Mouse (Mus musculus) left cerebral cortex, adult 8-10 months (tissue): ENCODE results near the gene Ttbk1. TPM values are rescaled to one million over a fixed set of nuclear protein-coding genes. Genes with fewer than 3 reads are reported as not detected.
"Not testable (repeated sequence)": the region's sequence is repeated elsewhere in the genome, so short reads cannot be mapped to it uniquely, and the experiment has no call there.

Source experiments
- DNase-seq, 2 experiments: peaks; one replicate each; pipeline ENCODE4 v3.0.0; 2022; ENCODE audit warnings: low spot score in 2 of 2
- total RNA-seq, 4 experiments: library from RNA; stranded (reverse); gene quantifications; 2 replicates each; pipeline ENCODE4 v1.2.4; 2022

Ttbk1 gene
- 100 to 1,000 TPM; 110 to 125 (median 119) TPM for total RNA-seq

GRCm38 (mm10) chr17:46487431-46487830, at the start of gene Ttbk1:
Ttbk1 (minus strand) TSS chr17:46487675.
- peak in 1 of 2 experiments; percentile 66 for DNase-seq

DNA sequence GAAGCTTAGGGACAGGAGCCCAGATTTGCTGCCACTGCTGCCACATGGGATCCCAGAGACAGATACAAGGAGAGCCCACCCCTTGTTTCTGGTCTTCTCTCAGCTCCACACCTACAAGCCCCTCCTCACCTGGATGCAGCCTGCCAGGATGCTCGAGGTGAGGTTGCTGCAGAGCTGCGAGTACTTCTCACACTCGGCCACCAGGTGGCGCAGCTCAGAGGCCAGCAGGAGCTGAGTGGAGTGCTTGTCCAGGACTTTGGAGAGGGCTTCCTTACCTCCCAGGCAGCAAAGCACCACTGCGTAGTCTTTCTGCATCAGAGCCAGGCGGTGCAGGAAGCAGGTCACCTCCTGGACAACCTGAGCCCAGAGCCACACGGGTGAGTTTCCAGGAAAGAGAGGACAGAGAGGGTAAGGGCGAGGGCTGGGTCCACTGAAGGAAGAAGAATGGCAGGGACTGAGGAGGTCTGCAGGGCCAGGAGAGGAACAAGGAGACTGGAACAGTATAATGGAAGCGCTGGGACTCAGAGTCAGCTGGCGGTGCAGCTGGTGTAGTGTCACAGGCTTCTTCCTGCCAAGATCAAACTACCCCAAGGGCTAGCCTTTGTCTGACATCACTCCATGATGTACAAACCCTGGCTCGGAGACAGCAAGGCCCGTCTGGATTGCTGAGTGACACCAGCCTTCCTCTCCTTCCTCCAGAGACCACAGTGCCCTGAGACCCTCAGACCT, 38.3 kb upstream of the Ttbk1 start:
- DNase-seq, result peak in 1 of 2 experiments; percentile 56

- no peak for DNase-seq
Observed at GRCm38 (mm10) chr17:46525065-46525464, 37.6 kb upstream of the Ttbk1 start.

DNA sequence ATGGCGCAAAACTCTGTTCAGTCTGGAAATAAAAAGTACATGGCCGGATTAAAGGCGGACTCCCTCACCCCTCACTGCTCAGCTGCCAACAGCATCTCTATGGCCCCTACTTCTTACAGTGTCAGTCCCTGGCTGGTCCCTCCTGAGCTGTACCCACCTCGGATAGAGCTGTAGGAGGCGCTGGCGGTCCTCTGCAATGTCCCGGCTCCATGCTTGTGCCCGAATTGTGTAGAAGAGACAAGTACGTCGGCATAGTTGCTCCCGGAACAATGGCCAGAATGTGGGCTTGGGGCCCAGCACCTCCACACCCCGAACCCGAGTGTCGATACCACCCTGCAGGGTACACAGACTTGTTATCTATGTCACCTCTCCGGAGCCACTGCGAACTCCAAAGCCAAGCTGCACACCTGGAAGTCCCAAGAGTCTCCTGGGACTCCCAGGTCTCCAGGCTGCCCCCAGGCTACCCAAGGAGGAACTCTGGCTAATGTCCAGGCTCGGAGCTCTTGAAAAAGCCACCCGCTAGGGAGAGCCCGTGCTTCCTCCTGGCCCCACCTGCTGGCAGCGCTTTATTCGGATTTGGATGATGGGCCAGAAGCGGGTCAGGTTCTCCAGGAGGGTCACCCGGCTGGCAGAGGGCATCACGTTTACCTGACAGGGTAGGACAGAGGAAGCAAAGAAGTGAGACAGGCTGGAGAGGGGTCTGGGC, 34.6 kb upstream of the Ttbk1 start:
- no peak for DNase-seq

GRCm38 (mm10) chr17:46521174-46521573, 33.7 kb upstream of the Ttbk1 start:
- DNase-seq, result no peak

DNA sequence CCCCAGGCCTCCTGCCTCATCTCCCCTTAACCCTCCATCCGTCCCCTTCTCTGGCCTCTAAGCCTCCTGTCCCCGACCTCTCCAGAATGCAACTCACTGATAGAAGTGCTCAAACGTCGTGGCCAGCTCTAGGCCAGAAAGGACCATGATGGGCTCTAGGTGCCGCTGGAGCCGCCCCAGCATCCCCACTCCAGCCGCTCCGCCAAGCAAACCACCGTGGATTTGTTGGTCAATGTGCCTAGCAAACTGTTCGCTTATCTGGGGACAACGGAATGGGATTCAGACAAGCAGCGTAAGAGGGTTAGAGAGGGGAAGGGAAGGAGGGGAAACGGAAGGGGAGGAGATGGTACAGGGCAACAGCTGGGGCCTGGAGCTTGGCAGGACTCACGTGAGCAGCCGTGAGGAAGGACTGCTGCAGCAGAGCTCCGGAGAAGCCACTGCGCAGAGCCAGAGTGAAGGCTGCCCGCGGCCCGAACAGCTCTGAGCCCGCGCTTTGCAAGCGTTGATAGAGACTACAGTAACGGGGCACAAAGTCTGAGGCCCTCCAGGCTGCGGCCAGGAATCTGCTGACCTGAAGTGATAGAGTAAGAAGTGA, 33.0 kb upstream of the Ttbk1 start:
- DNase-seq, result no peak

DNA sequence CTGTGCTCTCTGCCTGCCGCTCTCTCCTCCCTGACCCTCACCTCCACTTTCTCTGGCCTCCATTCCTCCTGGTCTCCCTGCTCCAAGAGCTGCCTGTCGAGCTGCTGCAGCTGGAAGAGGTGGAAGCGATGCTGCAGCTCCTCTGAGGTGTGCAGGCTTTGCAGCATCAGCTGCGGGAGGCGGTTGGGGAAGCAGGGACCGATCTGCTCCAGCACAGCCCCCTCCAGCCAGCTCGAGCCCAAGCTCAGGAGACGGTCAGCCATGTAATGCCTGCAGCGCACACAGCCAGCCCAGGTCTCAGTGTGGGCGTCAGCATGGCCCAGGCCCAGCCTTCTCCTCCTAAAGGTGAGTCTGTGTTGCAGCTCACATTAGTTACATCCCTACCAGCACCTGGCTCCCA, 32.5 kb upstream of the Ttbk1 start:
- no peak for DNase-seq

DNA sequence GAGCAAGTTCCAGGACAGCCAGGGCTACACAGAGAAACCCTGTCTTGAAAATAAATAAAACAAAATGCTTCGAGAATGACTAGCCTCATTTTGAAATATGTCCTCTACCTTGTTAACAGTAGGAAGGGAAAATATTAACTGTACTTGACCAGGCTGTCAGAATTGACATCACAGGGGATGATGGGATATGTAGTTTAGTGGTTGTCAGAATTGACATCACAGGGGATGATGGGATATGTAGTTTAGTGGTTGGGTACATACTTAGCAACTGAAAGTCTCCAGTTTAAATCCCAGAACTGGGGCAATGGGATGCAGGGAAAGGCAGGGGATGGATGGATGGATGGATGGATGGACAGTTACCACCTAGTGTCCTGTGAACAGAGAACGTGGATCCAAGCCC, 25.9 kb upstream of the Ttbk1 start:
- DNase-seq, result no peak

GRCm38 (mm10) chr17:46511059-46511710, 23.7 kb upstream of the Ttbk1 start:
- DNase-seq, result no peak

- no peak for DNase-seq
Observed at GRCm38 (mm10) chr17:46505617-46506016, 18.1 kb upstream of the Ttbk1 start.

DNA sequence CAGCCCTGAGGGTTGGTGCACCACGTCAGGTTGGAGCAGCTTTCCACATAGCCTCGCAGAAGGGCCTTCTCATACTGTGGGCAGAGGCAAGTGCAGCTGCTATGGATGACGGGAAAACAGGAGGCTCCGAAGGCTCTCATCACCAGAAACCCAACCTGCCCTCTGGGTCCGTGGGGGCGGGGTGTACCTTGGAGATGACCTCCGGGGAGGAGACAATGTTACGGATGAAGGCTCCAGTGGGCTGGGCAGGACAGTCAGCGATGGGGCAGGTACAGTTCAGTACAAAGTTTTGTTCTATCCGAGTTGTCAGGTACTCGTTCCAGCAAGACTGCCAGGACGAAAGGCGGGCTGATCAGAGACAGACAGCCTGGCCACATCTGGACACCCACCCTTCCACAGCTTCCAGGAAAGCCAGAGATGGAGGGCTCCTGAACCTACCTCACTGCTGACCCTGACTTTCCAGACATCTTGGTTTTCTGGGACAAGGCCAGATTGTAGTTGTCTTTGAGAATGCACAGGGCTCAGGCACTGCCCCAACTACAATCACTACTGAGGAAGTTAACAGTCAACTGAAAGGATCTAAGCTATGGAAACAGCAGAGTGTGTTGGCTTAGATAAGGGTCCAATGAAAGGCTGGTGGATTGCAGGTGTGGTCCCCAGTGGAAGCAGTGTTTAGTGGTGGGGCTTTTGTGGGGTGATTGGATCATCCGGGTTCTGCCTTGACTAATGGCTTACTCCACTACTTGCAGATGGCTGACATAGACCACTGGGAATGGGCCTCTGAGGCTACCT, 16.6 kb upstream of the Ttbk1 start:
- no peak for DNase-seq

DNA sequence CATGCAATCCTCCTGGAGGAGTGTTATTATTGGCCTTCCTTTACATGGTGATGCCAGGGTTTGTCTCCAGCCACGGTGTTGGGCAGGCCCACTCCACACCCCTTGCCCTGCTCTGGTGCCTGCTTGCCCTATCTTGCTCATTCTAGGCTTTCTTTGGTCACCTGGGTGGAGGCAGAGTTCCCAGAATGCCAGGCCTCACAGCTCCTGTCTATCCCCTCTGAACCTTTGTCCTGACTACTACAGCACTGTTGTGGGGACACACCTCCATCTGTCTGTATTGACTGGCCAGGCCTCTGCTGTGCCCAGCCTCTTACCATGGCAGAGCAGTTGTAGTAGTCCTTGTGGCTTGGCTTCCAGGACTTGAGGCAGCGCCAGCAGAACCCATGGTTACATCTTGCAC, 15.3 kb upstream of the Ttbk1 start:
- no peak for DNase-seq

DNA sequence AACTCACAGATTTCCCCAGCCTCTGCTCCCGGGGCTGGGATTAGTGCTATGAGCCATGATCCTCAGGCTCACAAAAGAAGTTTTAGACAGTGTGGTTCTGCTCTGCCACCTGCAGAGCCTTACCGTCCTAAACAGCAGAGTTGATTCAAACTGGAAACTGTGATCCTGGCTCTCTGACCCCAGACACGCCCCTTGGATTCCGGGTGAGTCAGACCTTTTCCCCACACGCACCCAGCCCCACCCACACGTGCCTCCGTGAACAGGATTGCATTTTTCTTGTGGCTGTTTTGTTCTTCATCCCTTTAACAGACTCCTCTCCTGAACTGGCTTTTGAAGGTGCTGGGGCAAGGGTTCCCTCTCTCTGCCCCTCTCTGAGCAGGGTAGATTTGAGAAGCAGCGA, 10.5 kb upstream of the Ttbk1 start:
- DNase-seq, result no peak

DNA sequence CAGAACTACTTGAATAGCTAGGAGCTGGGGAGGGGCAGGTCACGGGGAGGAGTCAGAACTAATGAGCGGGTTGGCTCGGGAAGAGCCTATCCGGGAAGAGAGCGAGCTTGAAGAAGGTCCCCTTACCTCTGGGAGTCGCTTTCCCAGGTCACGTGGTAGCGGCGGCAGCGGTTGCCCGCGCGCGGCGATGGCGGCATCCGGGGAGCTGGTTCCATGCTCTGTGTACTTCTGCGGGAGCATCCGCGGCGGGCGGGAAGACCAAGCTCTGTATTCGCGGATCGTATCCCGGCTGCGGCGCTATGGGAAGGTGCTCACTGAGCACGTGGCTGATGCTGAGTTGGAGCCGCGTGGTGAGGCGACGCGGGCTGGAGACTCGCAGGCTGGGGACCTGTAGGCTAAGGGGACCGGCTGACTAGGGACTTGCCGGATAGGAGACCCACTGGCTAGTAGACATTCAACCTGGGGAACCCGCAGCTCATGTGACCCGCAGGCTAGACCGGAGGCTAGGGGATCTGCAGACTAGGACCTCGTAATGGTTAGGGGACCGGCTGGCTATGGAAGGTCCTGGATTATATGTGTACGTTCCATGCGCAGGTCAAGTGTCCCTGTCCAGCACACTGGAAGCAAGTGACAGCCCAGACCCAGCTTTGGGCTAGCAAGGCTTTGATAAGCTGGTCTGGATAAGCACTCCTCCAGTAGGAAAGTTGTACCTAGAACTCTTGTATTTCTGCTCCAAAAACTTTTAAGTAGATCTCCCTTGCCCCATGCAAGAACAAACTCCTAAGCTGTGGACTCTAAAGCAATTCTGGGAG, 9.4 kb upstream of the Ttbk1 start, which contains the start of gene Dnph1:
Gene Dnph1 (plus strand): TSS at position 89 of the 812 bp plus-strand sequence.
- peak; percentile 49 to 81 for DNase-seq

- not testable (repeated sequence) for DNase-seq
Observed at GRCm38 (mm10) chr17:46496081-46496480, 8.6 kb upstream of the Ttbk1 start.

- no peak for DNase-seq
Observed at GRCm38 (mm10) chr17:46495486-46495885, 8.0 kb upstream of the Ttbk1 start.

GRCm38 (mm10) chr17:46486995-46487394, 480 bp downstream of the Ttbk1 start:
- no peak for DNase-seq

- no peak for DNase-seq
Observed at GRCm38 (mm10) chr17:46484461-46484875, 3.0 kb downstream of the Ttbk1 start.

DNA sequence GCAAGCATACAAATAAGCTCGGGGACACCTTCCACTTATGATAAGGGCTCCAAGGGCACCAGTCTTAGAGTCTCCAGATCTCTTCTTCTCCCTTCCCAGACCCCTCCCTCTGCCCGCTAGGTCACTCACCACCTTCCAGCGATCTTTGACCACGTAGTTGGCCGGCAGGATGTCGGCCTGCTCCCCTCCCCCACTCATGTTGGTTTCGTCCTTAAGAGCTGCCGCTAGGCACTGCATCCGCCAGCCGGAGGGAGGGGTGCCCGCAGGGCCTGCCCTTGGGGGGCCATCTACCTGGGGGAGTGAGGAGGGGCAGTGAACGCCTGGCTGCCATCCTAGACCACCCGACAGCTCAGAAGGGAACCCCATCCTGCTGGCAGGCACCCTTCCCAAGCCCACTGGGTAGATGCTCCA, 3.4 kb downstream of the Ttbk1 start:
- DNase-seq, result no peak

GRCm38 (mm10) chr17:46483561-46484001, 3.9 kb downstream of the Ttbk1 start:
- DNase-seq, result peak; percentile 41 to 53
